Comparison of ENCODE assay signal across 7 mouse cellular contexts in genomic region chr4:59793626-59794025, GRCm38 (mm10). TPM values are rescaled to one million over a fixed set of nuclear protein-coding genes. Genes with fewer than 3 reads are reported as not detected.
DNase-seq lines count a peak whose midpoint lies in the region; ATAC-seq and TF ChIP-seq lines count a peak whose summit lies in the region.
"Not testable (repeated sequence)": the region's sequence is repeated elsewhere in the genome, so short reads cannot be mapped to it uniquely, and the experiment has no call there.

No protein-coding gene starts in this region.

- H3K9ac ChIP-seq in heart, adult 2 months (ENCODE audit: low read depth, low read length); intestine, postnatal 0 days (ENCODE audit: low read depth, low read length); stomach, postnatal 0 days (ENCODE audit: low read length): not testable (repeated sequence)

- not testable (repeated sequence) for H3K79me2 ChIP-seq in heart, adult 2 months (replicated peaks; ENCODE audit: control insufficient read depth, insufficient read depth, low read length)

- ATAC-seq in CD4-positive, CD25-positive, alpha-beta regulatory T cell, adult 4 months = peak; percentile 43
- not testable (repeated sequence) for ATAC-seq in intestine, postnatal 0 days; stomach, postnatal 0 days (ENCODE audit: low FRiP score, low TSS enrichment)
- ATAC-seq in megakaryocyte progenitor cell, adult 5-6 weeks (replicated peaks; ENCODE audit: poor library complexity) = peak; percentile 29; the same call in 1 of the 2 replicates

- not testable (repeated sequence) for H3K36me3 ChIP-seq in heart, adult 2 months (ENCODE audit: control insufficient read depth, insufficient read depth, low read length); intestine, postnatal 0 days (ENCODE audit: control insufficient read depth, insufficient read depth); stomach, postnatal 0 days (ENCODE audit: control insufficient read depth, insufficient read depth, low read length)

- TF ChIP-seq CTCF in cerebellum, adult 2 months (IDR thresholded peaks at IDR 0.05; ENCODE audit: borderline replicate concordance, insufficient read depth, low read depth, low read length) = 0 out of 2 replicates have a peak, but pooled peaks have one; percentile 9
- peak; percentile 51 for TF ChIP-seq CTCF in heart, adult 2 months (IDR thresholded peaks at IDR 0.05)
- peak; percentile 34 for TF ChIP-seq CTCF in intestine, postnatal 0 days (IDR thresholded peaks at IDR 0.05; ENCODE audit: low read depth)
- TF ChIP-seq CTCF in left cerebral cortex, adult 2 months (IDR thresholded peaks at IDR 0.05) = peak; percentile 9
- peak; percentile 41 for TF ChIP-seq CTCF in stomach, postnatal 0 days (IDR thresholded peaks at IDR 0.05; ENCODE audit: low read depth)

- H3K4me1 ChIP-seq in cerebellum, adult 2 months (ENCODE audit: control insufficient read depth, insufficient read depth, low read length); heart, adult 2 months (ENCODE audit: control insufficient read depth, insufficient read depth, low read length); intestine, postnatal 0 days (replicated peaks; ENCODE audit: control insufficient read depth, insufficient read depth, low read length); stomach, postnatal 0 days (replicated peaks; ENCODE audit: control insufficient read depth, insufficient read depth): not testable (repeated sequence)

- intact Hi-C loops in heart, adult 2 months (cut with DNase I); left cerebral cortex, adult 2 months (cut with DNase I): not testable (repeated sequence)

- TF ChIP-seq EP300 in heart, adult 2 months (IDR thresholded peaks at IDR 0.05; ENCODE audit: insufficient read depth, low read depth, low read length); stomach, postnatal 0 days (optimal IDR thresholded peaks at IDR 0.05): not testable (repeated sequence)

- H3K27me3 ChIP-seq in cerebellum, adult 2 months (ENCODE audit: control insufficient read depth, insufficient read depth, low read length); heart, adult 2 months (ENCODE audit: control insufficient read depth, insufficient read depth, low read length); intestine, postnatal 0 days (replicated peaks; ENCODE audit: control insufficient read depth, insufficient read depth, low read length); stomach, postnatal 0 days (ENCODE audit: control insufficient read depth, insufficient read depth, low read length): not testable (repeated sequence)

- not testable (repeated sequence) for H3K9me3 ChIP-seq in intestine, postnatal 0 days (ENCODE audit: control insufficient read depth); stomach, postnatal 0 days (ENCODE audit: control insufficient read depth, low read length)

- WGBS in cerebellum, adult 2 months = 81% methylated on average over 2 of the region's 2 CpGs
- 82% methylated on average over 2 of the region's 2 CpGs for WGBS in heart, adult 2 months
- WGBS in intestine, postnatal 0 days = 88% methylated on average over 2 of the region's 2 CpGs
- WGBS in stomach, postnatal 0 days = 74% methylated on average over 2 of the region's 2 CpGs

- TF ChIP-seq POLR2A in cerebellum, adult 2 months (IDR thresholded peaks at IDR 0.05; ENCODE audit: borderline replicate concordance, insufficient read depth, low read length); heart, adult 2 months (IDR thresholded peaks at IDR 0.05; ENCODE audit: insufficient read depth, low read depth, low read length): not testable (repeated sequence)

- not testable (repeated sequence) for H3K4me2 ChIP-seq in intestine, postnatal 0 days (replicated peaks; ENCODE audit: low read depth); stomach, postnatal 0 days (replicated peaks; ENCODE audit: low read depth)

- not testable (repeated sequence) for H3K27ac ChIP-seq in cerebellum, adult 2 months (ENCODE audit: insufficient read depth, low read length); heart, adult 2 months; intestine, postnatal 0 days (ENCODE audit: low read depth, low read length); left cerebral cortex, adult 2 months; stomach, postnatal 0 days (replicated peaks)

- H3K4me3 ChIP-seq in cerebellum, adult 2 months (replicated peaks; ENCODE audit: insufficient read depth, low read depth, low read length); heart, adult 2 months; intestine, postnatal 0 days (ENCODE audit: low read depth, low read length); left cerebral cortex, adult 2 months; stomach, postnatal 0 days (ENCODE audit: low read depth, low read length): not testable (repeated sequence)

- DNase-seq in cerebellum, adult 2 months; heart, adult 2 months; left cerebral cortex, adult 2 months (ENCODE audit: extremely low spot score in 1 of 2, low spot score in 2 of 2); stomach, postnatal 0 days (ENCODE audit: low spot score): not testable (repeated sequence)

RNA-seq across cellular contexts. Expression of gene Inip, which starts 7.8 kb away (rescaled TPM):
- 10 to 100 TPM; 49.6 to 49.7 TPM for polyA plus RNA-seq in CD4-positive, CD25-positive, alpha-beta regulatory T cell, adult 4 months (2017; shearing (Covaris generic))
- polyA plus RNA-seq in cerebellum, adult 2 months (2012; rRNA removed) = 22.5 and 23.3 TPM in 2 replicates
- 1 to 10 TPM; 9.7 to 9.8 TPM for total RNA-seq in heart, adult 2 months (2021)
- polyA plus RNA-seq in heart, adult 2 months (2012; rRNA removed) = 6.2 and 11.8 TPM in 2 replicates
- 16.7 and 17.0 TPM in 2 replicates for polyA plus RNA-seq in intestine, postnatal 0 days (2015; fragmentation: Nextera tagmentation; extraction: Ambion mirVana)
- total RNA-seq in left cerebral cortex, adult 2 months (2021) = 10 to 100 TPM; 22.3 to 23.1 TPM
- 54.2 and 65.5 TPM in 2 replicates for total RNA-seq in megakaryocyte progenitor cell, adult 5-6 weeks (2015)
- total RNA-seq in megakaryocyte progenitor cell, adult 5-6 weeks (2017) = 70.2 and 70.8 TPM in 2 replicates
- 22.2 and 23.5 TPM in 2 replicates for polyA plus RNA-seq in stomach, postnatal 0 days (2015; fragmentation: Nextera tagmentation; extraction: Ambion mirVana)

RNA-seq across cellular contexts. Expression of gene Snx30, which starts 12.0 kb away (rescaled TPM):
- polyA plus RNA-seq in CD4-positive, CD25-positive, alpha-beta regulatory T cell, adult 4 months (2017; shearing (Covaris generic)) = 1 to 10 TPM; 2.2 to 2.6 TPM
- 24.7 and 26.1 TPM in 2 replicates for polyA plus RNA-seq in cerebellum, adult 2 months (2012; rRNA removed)
- total RNA-seq in heart, adult 2 months (2021) = 1 to 10 TPM; 4.7 to 5.5 TPM
- polyA plus RNA-seq in heart, adult 2 months (2012; rRNA removed) = 1.9 and 3.6 TPM in 2 replicates
- polyA plus RNA-seq in intestine, postnatal 0 days (2015; fragmentation: Nextera tagmentation; extraction: Ambion mirVana) = 5.1 and 5.7 TPM in 2 replicates
- 10 to 100 TPM; 33.4 to 37.2 TPM for total RNA-seq in left cerebral cortex, adult 2 months (2021)
- total RNA-seq in megakaryocyte progenitor cell, adult 5-6 weeks (2015) = 13.0 and 16.1 TPM in 2 replicates
- 17.9 and 23.8 TPM in 2 replicates for total RNA-seq in megakaryocyte progenitor cell, adult 5-6 weeks (2017)
- 3.0 and 3.5 TPM in 2 replicates for polyA plus RNA-seq in stomach, postnatal 0 days (2015; fragmentation: Nextera tagmentation; extraction: Ambion mirVana)
